Mouse (Mus musculus) thymus, adult 2 months (tissue): ENCODE measurements around the gene Pdia5.

Experiments used
- CTCF ChIP-seq: fragments of 200-500 bp; IDR thresholded peaks from 2 replicates; pipeline ENCODE4 v1.5.1; 2012; ENCODE audit warnings: mild to moderate bottlenecking, control low read depth, low read length, moderate library complexity, borderline replicate concordance; ENCODE audit not compliant: control insufficient read depth, poor library complexity, insufficient read depth; ENCODE audit errors: extremely low read depth
- POLR2A ChIP-seq: fragments of 200-500 bp; IDR thresholded peaks from 2 replicates; pipeline ENCODE4 v1.6.1; 2012; ENCODE audit warnings: mild to moderate bottlenecking, low read length, control low read depth, moderate library complexity; ENCODE audit not compliant: control insufficient read depth, poor library complexity, insufficient read depth; ENCODE audit errors: extremely low read depth

GRCm38 (mm10) chr16:35534630-35535029 lies 44.0 kb upstream of the Pdia5 start:
- TF ChIP-seq CTCF (no peak), POLR2A (no peak)
